Mouse (Mus musculus) limb, embryonic 12.5 days (tissue): ENCODE results near the gene Apoh. TPM values are rescaled to one million over a fixed set of nuclear protein-coding genes. Genes with fewer than 3 reads are reported as not detected.
A peak's percentile ranks its signal among the peaks of the same experiment; 100 is the strongest.

Experiments used
- ATAC-seq: fragments of 200-750 bp; cut with Nextera tagmentation; 2 replicates; pipeline ENCODE4 v1.8.0; 2017; ENCODE audit warnings: low read depth, moderate TSS enrichment; ENCODE audit not compliant: insufficient number of reproducible peaks, insufficient read depth, low FRiP score, low TSS enrichment
- H3K27ac ChIP-seq: fragments of 300-500 bp; sonication (generic); 2 replicates; pipeline ENCODE4 v1.5.1; 2016; ENCODE audit warnings: mild to moderate bottlenecking, moderate library complexity
- H3K27me3 ChIP-seq: fragments of 300-500 bp; sonication (generic); 2 replicates; pipeline ENCODE4 v1.6.1; 2016; ENCODE audit warnings: mild to moderate bottlenecking, moderate library complexity
- H3K36me3 ChIP-seq: fragments of 300-500 bp; sonication (generic); 2 replicates; pipeline ENCODE4 v1.6.1; 2016; ENCODE audit warnings: mild to moderate bottlenecking, moderate library complexity
- H3K4me1 ChIP-seq: fragments of 300-500 bp; sonication (generic); replicated peaks from 2 replicates; pipeline ENCODE4 v1.6.1; 2016
- H3K4me2 ChIP-seq: fragments of 300-500 bp; sonication (generic); 2 replicates; pipeline ENCODE4 v1.6.1; 2016; ENCODE audit warnings: mild to moderate bottlenecking, moderate library complexity
- H3K4me3 ChIP-seq: fragments of 300-500 bp; sonication (generic); replicated peaks from 2 replicates; pipeline ENCODE4 v1.5.1; 2016; ENCODE audit warnings: mild to moderate bottlenecking
- H3K9ac ChIP-seq: fragments of 300-500 bp; sonication (generic); replicated peaks from 2 replicates; pipeline ENCODE4 v1.6.1; 2016; ENCODE audit warnings: mild to moderate bottlenecking, moderate library complexity
- H3K9me3 ChIP-seq: fragments of 300-500 bp; sonication (generic); 2 replicates; pipeline ENCODE4 v1.6.1; 2016; ENCODE audit warnings: mild to moderate bottlenecking, moderate library complexity
- WGBS: fragments of 180-500 bp; shearing (Covaris S2); methylation state at CpG from one replicate; pipeline ENCODE4 v1.1.7; 2016; 5-methylcytosine and 5-hydroxymethylcytosine counted together
- polyA plus RNA-seq: library from polyadenylated mRNA; unstranded; fragments of >200 nt; fragmentation: Nextera tagmentation; extraction: Ambion mirVana; gene quantifications from 2 replicates; pipeline ENCODE4 v1.2.1, GENCODE M21; 2016

Gene Apoh
- not detected in 2 replicates for polyA plus RNA-seq

DNA sequence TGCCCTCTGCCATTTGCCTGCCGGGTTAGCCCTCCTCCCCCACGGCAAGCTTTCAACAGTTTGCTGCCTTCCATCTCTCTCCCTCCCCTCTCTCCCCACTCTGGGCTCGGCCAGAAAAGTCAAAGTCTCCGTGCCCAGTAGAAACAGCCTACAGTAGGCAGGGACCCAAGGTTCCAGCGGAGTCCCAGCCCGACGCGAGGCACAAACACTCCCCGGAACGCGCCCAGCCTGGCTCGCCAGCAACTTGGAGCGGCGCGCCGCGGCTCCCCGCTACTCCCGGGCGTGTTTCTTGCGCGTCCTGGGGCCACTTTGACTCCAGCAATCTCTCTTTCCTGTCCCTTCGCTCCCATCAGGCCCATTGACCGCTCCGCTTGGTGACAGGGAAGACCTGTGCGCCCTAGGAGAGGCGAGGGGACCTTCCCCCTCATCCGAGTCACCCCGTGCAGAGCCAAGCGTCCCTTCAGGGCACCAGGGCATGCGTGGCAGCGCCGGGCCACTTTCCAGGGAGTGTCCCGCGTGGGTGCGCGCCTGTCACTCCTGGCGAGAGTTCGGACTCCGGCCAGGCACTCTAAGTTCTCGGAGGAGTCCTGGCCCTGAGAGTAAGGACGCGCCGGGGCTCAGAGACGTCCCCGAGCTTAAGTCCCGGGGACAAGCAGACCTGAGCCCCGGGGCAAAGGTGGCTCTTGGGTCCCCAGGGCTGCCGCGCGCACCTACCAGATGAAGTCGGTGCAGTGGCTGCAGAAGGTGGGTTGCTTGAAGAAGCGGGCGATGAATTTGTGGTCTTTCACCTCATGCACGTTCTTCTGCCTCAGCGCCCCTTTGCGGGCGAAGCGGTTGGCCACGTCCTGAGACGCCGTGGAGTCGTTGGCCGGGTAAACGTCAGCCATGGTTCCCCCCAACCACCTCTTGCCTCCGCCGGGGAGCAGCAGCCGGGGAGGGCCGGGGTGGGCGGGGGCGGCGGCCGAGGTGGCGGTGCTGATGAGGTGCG is at the start of gene Apoh:
Gene Apoh (plus strand): TSS at position 574 of the 988 bp plus-strand sequence.
- peaks cover 18% of the 10 kb centered on the region for H3K4me1 ChIP-seq
- WGBS = under 1% methylated on average over 75 of the region's 75 CpGs
- H3K4me3 ChIP-seq = peak within 1 kb of the TSS; percentile 78
- peak within 1 kb of the TSS; percentile 100 for H3K4me2 ChIP-seq
- H3K27me3 ChIP-seq = peaks cover 20% of the 10 kb centered on the region
- no peaks in the 10 kb centered on the region for H3K36me3 ChIP-seq
- peak within 1 kb of the TSS; percentile 82 for H3K9ac ChIP-seq
- H3K27ac ChIP-seq = peak within 1 kb of the TSS; percentile 83
- no peaks in the 10 kb centered on the region for H3K9me3 ChIP-seq
- peak; percentile 10; the same call in 1 of the 2 replicates for ATAC-seq

DNA sequence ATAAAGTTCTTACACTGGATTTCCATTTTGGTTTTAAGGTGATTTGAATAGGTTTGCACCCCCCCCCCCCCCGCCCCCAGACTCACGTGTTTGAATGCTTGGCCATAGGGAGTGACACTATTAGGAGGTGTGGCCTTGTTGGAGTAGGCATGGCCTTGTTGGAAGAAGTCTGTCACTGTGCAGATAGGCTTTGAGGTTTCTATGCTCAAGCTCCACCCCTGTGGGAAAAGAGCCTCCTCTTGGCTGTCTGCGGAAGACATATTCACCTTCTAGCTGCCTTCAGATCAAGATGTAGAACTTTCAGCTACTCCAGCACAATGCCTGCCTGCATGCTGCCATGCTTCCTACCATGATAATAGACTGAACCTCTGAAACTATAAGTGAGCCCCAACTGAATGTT is 49.3 kb upstream of the Apoh start:
- H3K27ac ChIP-seq = no peak overlapping the region
- no peaks in the 10 kb centered on the region for H3K9me3 ChIP-seq
- H3K36me3 ChIP-seq = no peaks in the 10 kb centered on the region
- 78% methylated on average over 3 of the region's 3 CpGs for WGBS
- H3K9ac ChIP-seq = no peak overlapping the region
- no peaks in the 10 kb centered on the region for H3K27me3 ChIP-seq
- H3K4me2 ChIP-seq = no peak overlapping the region
- 0 out of 2 replicates have a peak, but pooled peaks cover 7% of the 10 kb centered on the region for H3K4me1 ChIP-seq
- H3K4me3 ChIP-seq = no peak overlapping the region
- ATAC-seq = no peak

DNA sequence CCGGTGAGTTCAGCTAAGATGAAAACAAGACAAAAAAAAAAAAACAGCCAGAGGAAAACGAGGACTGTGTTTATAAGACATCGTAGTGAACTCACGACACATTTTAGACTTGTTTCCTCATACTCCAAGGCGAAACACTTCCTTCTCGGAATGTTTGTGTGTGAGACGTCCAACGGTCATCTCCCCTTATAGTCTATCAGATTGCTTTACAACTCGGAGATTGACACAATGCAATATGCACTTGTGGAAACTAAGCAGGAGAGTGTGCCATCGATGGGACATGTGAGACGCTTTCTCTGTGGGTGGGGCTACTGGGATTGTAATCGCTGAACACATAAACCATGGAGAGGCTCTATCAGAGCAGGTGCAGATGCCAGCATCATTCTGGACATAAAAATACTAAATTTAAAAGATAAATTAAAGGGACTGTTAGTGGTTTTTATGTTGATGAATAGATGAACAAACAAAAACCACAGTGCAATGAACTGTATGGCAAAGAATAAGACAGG is 48.8 kb upstream of the Apoh start:
- no peak overlapping the region for H3K9ac ChIP-seq
- H3K36me3 ChIP-seq = no peaks in the 10 kb centered on the region
- no peaks in the 10 kb centered on the region for H3K27me3 ChIP-seq
- 91% methylated on average over 12 of the region's 12 CpGs for WGBS
- H3K4me3 ChIP-seq = no peak overlapping the region
- H3K4me1 ChIP-seq = 0 out of 2 replicates have a peak, but pooled peaks cover 7% of the 10 kb centered on the region
- ATAC-seq = no peak
- H3K4me2 ChIP-seq = no peak overlapping the region
- no peak overlapping the region for H3K27ac ChIP-seq
- H3K9me3 ChIP-seq = no peaks in the 10 kb centered on the region

GRCm38 (mm10) chr11:108295373-108295772 is 47.8 kb upstream of the Apoh start:
- Histone ChIP-seq H3K27me3 (no peaks in the 10 kb centered on the region), H3K9ac (no peak overlapping the region), H3K36me3 (no peaks in the 10 kb centered on the region), H3K4me2 (no peak overlapping the region), H3K27ac (no peak overlapping the region), H3K4me1 (peaks cover 17% of the 10 kb centered on the region), H3K9me3 (no peaks in the 10 kb centered on the region), H3K4me3 (no peak overlapping the region)
- ATAC-seq = no peak

GRCm38 (mm10) chr11:108297956-108298355 is 45.2 kb upstream of the Apoh start:
- 72% methylated on average over 8 of the region's 8 CpGs for WGBS
- Histone ChIP-seq H3K27me3 (no peaks in the 10 kb centered on the region), H3K4me1 (peaks cover 37% of the 10 kb centered on the region), H3K36me3 (no peaks in the 10 kb centered on the region), H3K4me2 (no peak overlapping the region), H3K4me3 (no peak overlapping the region), H3K9me3 (no peaks in the 10 kb centered on the region), H3K27ac (no peak overlapping the region), H3K9ac (no peak overlapping the region)
- no peak for ATAC-seq

DNA sequence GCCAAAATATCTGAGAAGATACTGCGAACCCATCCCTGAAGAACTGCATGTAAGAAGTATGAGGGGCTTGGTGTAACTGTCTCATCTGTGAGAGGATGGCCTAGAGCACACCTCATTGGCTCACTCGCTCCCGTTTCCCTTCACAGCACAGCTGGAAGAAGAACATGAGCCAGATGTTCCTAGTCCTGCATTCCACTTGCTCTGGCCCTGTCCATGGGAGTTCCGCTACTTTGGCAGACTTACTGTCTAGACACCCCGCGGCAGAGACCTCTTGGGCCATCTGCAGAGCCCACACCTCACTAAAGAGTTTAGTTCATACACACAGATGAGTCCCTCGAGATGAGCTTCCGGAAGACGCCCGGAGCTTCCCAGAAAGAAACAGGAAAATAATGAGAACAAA is 43.2 kb upstream of the Apoh start:
- Histone ChIP-seq H3K4me2 (no peak overlapping the region), H3K9ac (no peak overlapping the region), H3K27me3 (no peaks in the 10 kb centered on the region), H3K4me3 (no peak overlapping the region), H3K4me1 (peaks cover 34% of the 10 kb centered on the region), H3K9me3 (no peaks in the 10 kb centered on the region), H3K27ac (no peak overlapping the region), H3K36me3 (no peaks in the 10 kb centered on the region)
- 76% methylated on average over 10 of the region's 10 CpGs for WGBS
- ATAC-seq = no peak

GRCm38 (mm10) chr11:108300443-108300842 is 42.7 kb upstream of the Apoh start:
- Histone ChIP-seq H3K27me3 (no peaks in the 10 kb centered on the region), H3K4me1 (peaks cover 34% of the 10 kb centered on the region), H3K27ac (no peak overlapping the region), H3K4me2 (no peak overlapping the region), H3K36me3 (no peaks in the 10 kb centered on the region), H3K4me3 (no peak overlapping the region), H3K9ac (no peak overlapping the region), H3K9me3 (no peaks in the 10 kb centered on the region)
- no peak for ATAC-seq
- WGBS = 88% methylated on average over 1 of the region's 1 CpGs

DNA sequence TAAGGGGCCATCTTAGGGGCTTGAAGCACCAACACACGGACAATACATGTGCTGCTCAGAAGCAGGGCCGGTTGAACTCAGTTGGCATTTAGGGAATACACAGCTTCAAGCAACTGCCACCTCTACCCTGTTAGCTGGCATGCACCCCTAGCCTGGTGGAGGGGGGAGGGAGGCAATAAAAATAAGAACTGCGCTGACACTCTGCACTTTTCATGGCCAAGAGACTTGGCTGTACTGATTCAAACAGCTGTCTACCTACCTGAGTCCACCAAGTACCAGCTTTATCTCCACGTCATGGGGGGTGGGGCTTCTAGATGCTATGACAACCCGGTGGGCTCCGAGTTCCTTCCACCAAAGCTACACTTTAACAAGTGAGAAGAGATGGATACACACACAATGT is 42.1 kb upstream of the Apoh start:
- Histone ChIP-seq H3K36me3 (no peaks in the 10 kb centered on the region), H3K9ac (no peak overlapping the region), H3K4me1 (peaks cover 40% of the 10 kb centered on the region), H3K4me3 (no peak overlapping the region), H3K4me2 (no peak overlapping the region), H3K27ac (no peak overlapping the region), H3K27me3 (no peaks in the 10 kb centered on the region), H3K9me3 (no peaks in the 10 kb centered on the region)
- no peak for ATAC-seq
- 76% methylated on average over 6 of the region's 6 CpGs for WGBS

DNA sequence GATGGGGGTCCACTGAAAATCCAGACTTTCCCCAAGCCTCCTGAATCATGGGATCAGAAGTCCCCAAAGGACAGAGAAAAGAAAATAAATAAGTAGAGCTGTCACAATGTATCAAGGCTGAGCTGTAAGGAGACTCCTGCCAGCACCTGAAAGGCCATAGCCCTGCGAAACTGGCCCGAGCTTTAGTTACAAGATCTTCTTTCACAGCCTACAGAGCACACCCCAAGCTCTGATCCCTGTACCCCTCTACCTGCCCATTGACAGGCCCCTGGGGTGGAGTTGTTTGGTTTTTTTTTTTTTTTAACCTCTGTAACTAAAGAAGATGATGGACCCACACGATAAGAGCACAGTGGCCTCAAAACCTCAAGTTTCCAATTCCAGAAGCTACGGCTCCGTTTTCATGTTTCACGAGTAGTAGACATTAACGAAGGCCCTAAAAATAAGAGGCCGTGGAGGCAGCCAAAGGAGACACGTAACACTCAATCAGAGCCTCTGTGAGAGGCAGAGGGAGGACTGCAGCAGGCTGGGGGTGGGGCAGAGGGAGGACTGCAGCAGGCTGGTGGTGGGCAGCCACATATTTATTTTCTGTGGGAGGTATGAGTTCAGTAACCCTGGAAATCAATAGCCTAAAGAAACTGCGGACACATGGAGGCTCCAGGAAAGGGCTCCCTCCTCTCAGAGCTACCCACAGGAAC is 41.2 kb upstream of the Apoh start:
- H3K27me3 ChIP-seq = no peaks in the 10 kb centered on the region
- peaks cover 41% of the 10 kb centered on the region for H3K4me1 ChIP-seq
- 54% methylated on average over 10 of the region's 10 CpGs for WGBS
- H3K36me3 ChIP-seq = no peaks in the 10 kb centered on the region
- ATAC-seq = no peak
- H3K9me3 ChIP-seq = no peaks in the 10 kb centered on the region
- H3K27ac ChIP-seq = no peak overlapping the region
- no peak overlapping the region for H3K4me3 ChIP-seq
- H3K9ac ChIP-seq = no peak overlapping the region
- no peak overlapping the region for H3K4me2 ChIP-seq

- ATAC-seq = no peak
- Histone ChIP-seq H3K4me3 (no peak overlapping the region), H3K27ac (no peak overlapping the region), H3K36me3 (no peaks in the 10 kb centered on the region), H3K27me3 (no peaks in the 10 kb centered on the region), H3K9me3 (no peaks in the 10 kb centered on the region), H3K9ac (no peak overlapping the region), H3K4me1 (peaks cover 41% of the 10 kb centered on the region), H3K4me2 (no peak overlapping the region)
- WGBS = 89% methylated on average over 4 of the region's 4 CpGs
Observed at GRCm38 (mm10) chr11:108303787-108304186, 39.4 kb upstream of the Apoh start.

DNA sequence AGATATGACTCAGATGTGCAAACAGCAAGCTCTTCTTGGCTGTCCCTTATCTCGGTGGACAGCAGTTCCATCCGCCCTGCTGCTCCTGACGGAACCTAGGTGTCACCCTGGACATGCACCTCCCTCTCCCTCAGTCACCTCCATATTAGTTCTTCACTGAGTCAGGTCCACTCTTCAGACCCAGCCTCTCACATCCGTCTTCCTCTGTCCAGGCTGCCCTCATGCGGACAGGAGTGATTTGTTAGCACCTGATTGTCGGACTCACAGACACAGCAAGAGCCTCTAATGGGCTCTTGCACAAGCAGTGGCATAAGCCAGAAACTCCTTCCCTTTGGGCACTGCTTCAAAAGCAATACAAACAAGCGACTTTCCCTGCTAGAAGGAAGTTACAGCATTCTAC is 35.9 kb upstream of the Apoh start:
- peaks cover 14% of the 10 kb centered on the region for H3K4me1 ChIP-seq
- no peak for ATAC-seq
- H3K9me3 ChIP-seq = no peaks in the 10 kb centered on the region
- no peak overlapping the region for H3K4me2 ChIP-seq
- no peak overlapping the region for H3K9ac ChIP-seq
- no peak overlapping the region for H3K27ac ChIP-seq
- WGBS = 64% methylated on average over 7 of the region's 7 CpGs
- H3K27me3 ChIP-seq = no peaks in the 10 kb centered on the region
- no peaks in the 10 kb centered on the region for H3K36me3 ChIP-seq
- H3K4me3 ChIP-seq = no peak overlapping the region
